Mouse (Mus musculus): ENCODE data around the gene Fam205c. TPM values are rescaled to one million over a fixed set of nuclear protein-coding genes. Genes with fewer than 3 reads are reported as not detected.
"Not testable (repeated sequence)": the region's sequence is repeated elsewhere in the genome, so short reads cannot be mapped to it uniquely, and the experiment has no call there.

Fam205c gene
- polyA plus RNA-seq, 1 experiment from 2014 or later, result 1.7 TPM

DNA sequence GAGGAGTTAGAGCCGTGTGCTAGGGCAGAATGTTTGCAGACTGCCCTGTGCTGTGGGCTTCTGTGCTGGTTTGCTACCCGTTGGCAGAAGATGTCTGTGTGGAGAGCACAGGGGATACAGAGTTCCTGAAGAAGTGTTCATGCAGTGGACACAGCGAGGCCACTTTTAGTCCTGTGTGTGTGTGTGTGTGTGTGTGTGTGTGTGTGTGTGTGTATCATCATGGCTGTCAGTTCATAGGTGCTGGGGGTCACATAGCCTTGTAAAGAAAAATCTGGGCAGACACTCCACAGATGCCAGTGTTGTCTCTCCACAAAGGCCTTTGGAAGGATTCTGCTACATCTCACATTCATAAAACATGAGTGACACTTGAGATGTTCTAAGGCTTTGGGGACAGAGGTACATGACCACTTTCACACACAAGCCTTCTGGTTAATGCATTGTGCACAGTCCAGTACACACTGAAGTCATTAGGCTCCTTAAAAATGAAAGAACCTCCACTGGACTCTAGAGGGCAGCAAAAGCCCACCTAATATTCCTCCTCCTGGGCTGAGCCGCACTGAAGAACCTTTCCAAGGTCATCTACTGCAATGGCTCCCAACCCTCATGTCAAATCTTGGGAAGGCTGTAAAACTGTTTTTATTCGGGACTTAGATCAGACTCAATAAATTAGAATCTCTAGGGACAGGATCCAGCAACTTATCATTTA, 2.7 kb upstream of the Fam205c start:
- peak; percentile 94 for ATAC-seq (ENCODE audit: low FRiP score)
- Histone ChIP-seq H3K4me3 (no peak overlapping the region), H3K36me3 (no peaks in the 10 kb centered on the region), H3K27ac (no peak overlapping the region), H3K9ac (no peak overlapping the region), H3K9me3 (no peaks in the 10 kb centered on the region), H3K4me1 (replicated peaks) (peaks cover 7% of the 10 kb centered on the region; the same call in 1 of the 2 replicates), H3K27me3 (no peaks in the 10 kb centered on the region), H3K4me2 (no peak overlapping the region)
- WGBS, result 42% methylated on average over 5 of the region's 5 CpGs

DNA sequence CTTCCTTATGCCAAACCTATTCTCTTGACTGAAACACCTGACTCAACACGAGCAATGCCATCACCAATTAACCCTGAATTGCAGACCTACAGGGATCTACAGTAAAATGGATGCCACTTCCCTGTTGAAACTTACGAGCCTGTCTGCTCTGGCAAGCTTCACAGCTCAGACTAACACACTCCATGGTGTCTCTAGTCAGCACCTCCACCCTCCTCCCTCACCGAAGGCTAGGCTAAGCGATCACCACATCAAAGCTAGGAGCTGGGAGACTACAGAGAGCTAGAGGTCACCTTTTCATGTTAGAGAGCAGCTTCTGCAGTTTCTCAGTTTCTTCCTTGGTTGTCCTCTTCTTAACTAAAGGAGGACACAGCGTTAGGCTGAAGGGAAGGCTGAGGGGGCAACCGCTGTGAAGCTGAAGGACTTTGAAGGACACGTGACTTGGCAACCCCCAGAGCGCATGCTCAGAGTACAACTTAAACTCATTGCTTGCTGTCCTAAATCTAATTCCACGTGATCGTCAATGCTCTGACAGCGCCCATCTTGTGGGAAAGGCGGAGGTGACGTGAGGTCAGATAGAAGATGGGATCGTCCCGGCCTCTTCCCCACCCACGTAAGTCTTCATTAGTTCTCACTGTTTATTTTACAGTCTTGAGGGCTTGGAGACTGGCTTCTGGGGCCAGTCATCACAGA, 1.1 kb downstream of the Fam205c start:
- no peak overlapping the region for H3K9ac ChIP-seq
- H3K36me3 ChIP-seq, result no peaks in the 10 kb centered on the region
- 87% methylated on average over 16 of the region's 16 CpGs for WGBS
- no peak overlapping the region for H3K4me2 ChIP-seq
- H3K27ac ChIP-seq, result no peak overlapping the region
- H3K27me3 ChIP-seq, result no peaks in the 10 kb centered on the region
- H3K4me3 ChIP-seq, result no peak overlapping the region
- no peaks in the 10 kb centered on the region for H3K4me1 ChIP-seq (replicated peaks)
- H3K9me3 ChIP-seq, result no peaks in the 10 kb centered on the region
- no peak for ATAC-seq (ENCODE audit: low FRiP score)

DNA sequence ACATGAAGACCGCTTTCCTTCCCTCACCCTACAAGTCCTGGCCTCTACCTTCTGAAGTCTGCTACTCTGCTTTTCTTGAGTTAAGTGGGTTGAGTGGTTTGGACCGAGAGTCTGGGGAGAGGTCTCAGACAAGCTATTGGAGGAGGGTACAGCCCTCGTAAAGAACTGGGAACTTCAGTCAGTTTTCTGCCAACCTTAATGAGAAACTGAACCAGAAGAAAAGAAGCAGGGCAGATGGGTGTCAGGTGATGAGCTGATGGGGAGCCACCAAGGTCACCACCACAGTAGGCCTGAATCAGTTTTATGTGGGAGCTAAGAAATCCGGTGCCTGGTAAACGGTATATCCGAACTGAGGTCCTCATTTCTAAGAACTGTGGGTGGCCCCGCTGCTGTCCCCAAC, 1.9 kb downstream of the Fam205c start:
- Histone ChIP-seq H3K4me3 (no peak overlapping the region), H3K27ac (no peak overlapping the region)
- 95% methylated on average over 7 of the region's 7 CpGs for WGBS

DNA sequence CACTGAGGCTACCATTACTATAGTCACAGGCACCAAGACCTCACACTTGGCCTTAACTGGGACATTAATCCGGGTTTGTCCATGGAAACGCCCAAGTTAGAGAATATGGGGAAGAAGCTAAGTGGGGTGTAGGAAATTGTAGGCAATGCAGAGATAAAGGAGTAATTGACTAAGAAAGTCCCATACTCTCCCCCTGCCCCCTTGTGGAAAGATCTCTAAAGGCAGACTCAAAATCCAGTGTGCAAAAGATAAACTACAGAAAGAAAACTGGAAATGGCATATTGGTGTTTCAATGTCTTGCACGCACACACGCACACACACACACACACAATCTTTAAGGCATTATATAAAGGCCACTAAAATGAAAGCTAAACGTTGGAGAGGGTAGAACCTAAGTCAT, 3.3 kb downstream of the Fam205c start:
- no peak overlapping the region for H3K4me3 ChIP-seq
- H3K9me3 ChIP-seq, result no peaks in the 10 kb centered on the region
- no peak for ATAC-seq (ENCODE audit: low FRiP score)
- no peaks in the 10 kb centered on the region for H3K36me3 ChIP-seq
- no peaks in the 10 kb centered on the region for H3K27me3 ChIP-seq
- H3K4me2 ChIP-seq, result no peak overlapping the region
- no peak overlapping the region for H3K9ac ChIP-seq
- 87% methylated on average over 5 of the region's 5 CpGs for WGBS
- no peak overlapping the region for H3K27ac ChIP-seq
- no peaks in the 10 kb centered on the region for H3K4me1 ChIP-seq (replicated peaks)

More for the DNA sequence above, 1.9 kb downstream of the Fam205c start:
- no peaks in the 10 kb centered on the region for H3K27me3 ChIP-seq
- no peaks in the 10 kb centered on the region for H3K4me1 ChIP-seq (replicated peaks)
- no peak overlapping the region for H3K4me2 ChIP-seq
- ATAC-seq (ENCODE audit: low FRiP score), result no peak
- no peak overlapping the region for H3K9ac ChIP-seq
- H3K36me3 ChIP-seq, result no peaks in the 10 kb centered on the region
- H3K9me3 ChIP-seq, result no peaks in the 10 kb centered on the region

DNA sequence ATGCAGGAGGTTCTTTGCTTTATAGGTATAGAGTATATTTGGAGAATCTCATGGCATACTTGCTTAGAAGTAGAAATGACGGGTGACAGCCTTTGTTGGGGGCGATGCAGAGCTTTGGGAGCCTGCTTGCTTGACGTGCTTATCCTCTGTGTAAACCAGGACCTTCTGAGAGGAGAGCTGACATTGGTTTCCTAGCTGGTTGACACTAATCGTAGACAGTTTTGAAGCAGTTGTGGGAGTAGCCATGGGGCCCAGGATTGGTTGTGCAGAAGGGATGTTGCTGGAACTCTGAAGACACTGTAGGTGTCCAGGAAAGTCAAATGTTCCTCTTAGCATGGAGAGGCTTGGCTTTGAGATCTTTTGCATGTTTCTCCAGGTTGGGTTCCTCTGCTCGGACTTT, 5.8 kb downstream of the Fam205c start:
- ATAC-seq (ENCODE audit: low FRiP score), result no peak
- Histone ChIP-seq H3K27ac (no peak overlapping the region), H3K9me3 (no peaks in the 10 kb centered on the region), H3K4me2 (no peak overlapping the region), H3K36me3 (no peaks in the 10 kb centered on the region), H3K9ac (no peak overlapping the region), H3K4me3 (no peak overlapping the region), H3K27me3 (no peaks in the 10 kb centered on the region), H3K4me1 (replicated peaks) (no peaks in the 10 kb centered on the region)
- WGBS, result 90% methylated on average over 5 of the region's 5 CpGs

DNA sequence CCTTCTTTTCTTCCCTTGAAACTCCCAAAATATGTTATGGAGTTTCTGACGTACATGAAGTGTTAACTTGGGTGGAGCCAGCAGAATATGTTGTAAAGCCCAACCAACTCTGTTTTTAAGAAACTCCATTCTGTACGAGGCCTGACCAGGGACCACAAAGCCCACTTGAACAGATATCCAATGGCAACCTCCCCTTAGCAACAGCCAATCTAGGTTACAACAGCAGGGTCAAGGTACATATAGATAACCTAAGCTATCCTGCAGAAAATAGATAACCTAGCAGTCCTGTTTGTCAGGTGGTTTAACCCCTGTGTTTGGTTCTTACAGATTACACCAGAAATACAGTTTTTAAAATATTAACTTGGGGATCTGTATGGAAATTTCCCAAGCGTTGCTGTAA, 6.6 kb downstream of the Fam205c start:
- ATAC-seq (ENCODE audit: low FRiP score), result no peak

DNA sequence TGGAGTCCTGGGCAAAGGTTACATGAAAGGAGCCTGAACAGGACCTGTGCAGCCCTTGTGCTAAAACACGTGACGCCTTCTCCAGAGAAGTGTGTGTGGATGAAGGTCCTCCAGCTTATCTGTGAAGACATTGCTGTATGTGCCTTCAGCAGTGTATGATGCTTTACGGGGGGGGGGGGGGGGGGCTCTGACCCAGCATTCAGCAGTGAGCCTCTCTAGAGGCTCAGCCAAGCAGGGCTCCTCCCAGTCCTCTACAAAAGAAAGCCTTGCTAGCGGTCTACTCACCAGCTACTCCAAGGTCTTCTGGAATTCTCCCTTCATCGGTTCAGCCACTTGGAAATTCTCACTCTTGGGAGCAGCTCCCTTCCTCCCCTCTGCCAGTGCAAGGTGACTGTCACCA, 10.5 kb downstream of the Fam205c start:
- WGBS, result 79% methylated on average over 5 of the region's 5 CpGs
- H3K27me3 ChIP-seq; H3K9me3 ChIP-seq; H3K4me3 ChIP-seq; H3K36me3 ChIP-seq; H3K4me1 ChIP-seq (replicated peaks); H3K27ac ChIP-seq; H3K9ac ChIP-seq; ATAC-seq (ENCODE audit: low FRiP score); H3K4me2 ChIP-seq: not testable (repeated sequence)

More for the DNA sequence above, 6.6 kb downstream of the Fam205c start:
- WGBS, result 75% methylated on average over 3 of the region's 3 CpGs
- Histone ChIP-seq H3K36me3 (no peaks in the 10 kb centered on the region), H3K9me3 (no peaks in the 10 kb centered on the region), H3K9ac (no peak overlapping the region), H3K4me2 (no peak overlapping the region), H3K4me1 (replicated peaks) (no peaks in the 10 kb centered on the region), H3K4me3 (no peak overlapping the region), H3K27ac (no peak overlapping the region), H3K27me3 (no peaks in the 10 kb centered on the region)

DNA sequence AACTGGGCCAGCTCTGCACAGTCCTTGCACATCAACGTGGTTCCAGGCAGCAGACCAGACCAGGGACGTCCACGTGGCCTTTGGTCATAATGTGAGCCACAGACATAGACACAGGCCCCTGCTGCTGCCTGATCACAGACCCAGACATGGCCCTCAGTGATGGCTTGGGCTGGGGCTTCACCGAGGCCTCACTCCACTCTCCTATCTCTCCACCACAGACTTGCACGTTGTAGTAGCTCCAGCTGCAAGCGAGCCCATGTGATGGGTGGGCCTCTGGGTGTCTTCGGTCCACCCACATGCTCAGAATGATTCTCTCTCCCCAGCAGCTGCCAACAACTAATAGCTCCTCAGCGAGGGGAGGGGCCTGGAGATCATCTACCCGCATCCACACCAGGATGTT, 13.6 kb downstream of the Fam205c start:
- not testable (repeated sequence) for H3K9me3 ChIP-seq; H3K9ac ChIP-seq; H3K4me3 ChIP-seq; ATAC-seq (ENCODE audit: low FRiP score); H3K4me1 ChIP-seq (replicated peaks); H3K4me2 ChIP-seq; H3K27ac ChIP-seq; H3K36me3 ChIP-seq; H3K27me3 ChIP-seq
- WGBS, result 86% methylated on average over 9 of the region's 9 CpGs

DNA sequence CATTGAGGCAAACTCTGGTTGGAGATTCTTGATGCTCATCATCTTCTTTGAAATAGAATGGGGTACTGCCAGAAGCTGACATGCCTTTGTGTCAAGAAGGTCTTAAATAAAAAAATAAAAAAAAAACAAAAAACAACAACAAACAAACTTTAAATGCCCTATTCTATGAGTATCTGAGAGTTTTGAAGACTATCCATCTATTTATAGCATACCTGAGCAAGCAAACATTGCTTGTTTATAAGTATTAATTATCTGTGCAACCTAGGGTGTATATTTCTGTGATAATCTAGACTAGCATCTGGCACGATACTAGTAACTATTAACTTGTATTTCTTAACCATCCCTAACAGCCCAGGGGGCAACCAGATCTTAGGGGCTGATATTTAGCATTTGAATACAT, 17.4 kb downstream of the Fam205c start, which contains the start of gene Gm12394:
Gm12394 (minus strand) TSS at position 101 of the 400 bp plus-strand sequence.
- not testable (repeated sequence) for H3K27ac ChIP-seq; H3K9me3 ChIP-seq; H3K4me1 ChIP-seq (replicated peaks); ATAC-seq (ENCODE audit: low FRiP score); H3K36me3 ChIP-seq; H3K27me3 ChIP-seq; H3K4me2 ChIP-seq; H3K9ac ChIP-seq; H3K4me3 ChIP-seq
- WGBS, result 84% methylated on average over 1 of the region's 1 CpGs

DNA sequence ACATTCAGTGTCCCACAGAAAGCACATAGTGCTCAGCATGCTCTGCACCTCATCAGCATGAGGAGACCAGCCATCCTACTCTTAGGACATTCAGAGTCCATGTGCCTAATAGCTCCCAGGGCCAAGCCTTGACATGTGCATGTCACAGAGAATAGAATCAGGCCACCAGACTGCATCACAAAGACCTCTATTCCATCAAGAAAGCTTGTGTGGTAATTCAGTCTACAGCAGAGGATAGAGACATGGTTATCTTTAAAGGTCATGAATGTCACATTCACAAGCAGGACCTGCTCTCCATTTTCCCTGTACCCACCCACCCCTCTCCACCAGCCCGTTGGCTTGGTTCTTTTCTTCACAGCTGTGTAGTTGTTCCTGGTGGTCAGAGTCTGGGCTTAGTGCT, 20.2 kb downstream of the Fam205c start, which contains the start of gene Fam205a1:
Fam205a1 (minus strand) TSS at position 101 of the 400 bp plus-strand sequence.
- WGBS, result 89% methylated on average over 1 of the region's 1 CpGs
- not testable (repeated sequence) for H3K27me3 ChIP-seq; H3K4me2 ChIP-seq; H3K9me3 ChIP-seq; H3K36me3 ChIP-seq; ATAC-seq (ENCODE audit: low FRiP score); H3K4me3 ChIP-seq; H3K4me1 ChIP-seq (replicated peaks); H3K27ac ChIP-seq; H3K9ac ChIP-seq

Data from hindbrain, embryonic 13.5 days (tissue).